Mouse (Mus musculus) gastrocnemius, postnatal 25 days (tissue): ENCODE measurements at regions not wholly inside any gene's neighbourhood (a gene's known extent, or its start where the extent isn't known, plus 50 kb on each side); places are given as distances from the start of the nearest gene placed in this dataset.
A peak's percentile ranks its signal among the peaks of the same experiment; 100 is the strongest.

ENCODE experiments used
- DNase-seq: peaks from one replicate; pipeline ENCODE4 v3.0.0; 2022

DNA sequence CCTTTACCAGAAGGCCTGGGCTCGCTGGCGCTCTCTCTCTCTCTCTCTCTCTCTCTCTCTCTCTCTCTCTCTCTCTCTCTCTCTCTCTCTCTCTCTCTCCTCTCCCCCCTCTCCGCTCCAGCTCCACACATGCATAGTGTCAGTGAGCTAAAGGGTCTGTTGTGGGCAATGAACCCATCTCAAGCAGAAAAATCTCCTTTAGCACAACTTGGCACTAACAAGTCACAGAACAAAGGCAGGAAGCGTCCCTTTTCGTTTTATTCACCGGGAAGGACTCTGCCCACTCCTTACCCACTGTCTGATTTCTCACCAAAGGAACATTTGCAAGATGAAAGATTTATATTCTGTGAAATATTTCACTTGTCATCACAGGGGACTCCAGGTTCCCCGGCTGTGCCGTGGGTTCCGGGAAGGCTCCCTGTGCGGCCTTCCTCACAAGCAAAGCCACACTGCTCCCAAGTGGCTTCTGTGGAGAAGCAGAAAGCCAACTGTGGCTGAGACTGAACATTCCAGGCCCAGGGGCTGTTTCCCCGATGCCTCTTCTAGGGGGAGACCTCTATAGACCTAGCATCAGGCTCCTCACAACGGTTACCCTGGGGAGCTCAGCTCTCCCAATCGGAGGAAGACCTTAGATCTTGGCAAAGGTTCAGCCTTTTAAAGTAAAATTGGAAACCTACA is 253.2 kb upstream of the Spred2 start:
- peak; percentile 32 for DNase-seq

DNA sequence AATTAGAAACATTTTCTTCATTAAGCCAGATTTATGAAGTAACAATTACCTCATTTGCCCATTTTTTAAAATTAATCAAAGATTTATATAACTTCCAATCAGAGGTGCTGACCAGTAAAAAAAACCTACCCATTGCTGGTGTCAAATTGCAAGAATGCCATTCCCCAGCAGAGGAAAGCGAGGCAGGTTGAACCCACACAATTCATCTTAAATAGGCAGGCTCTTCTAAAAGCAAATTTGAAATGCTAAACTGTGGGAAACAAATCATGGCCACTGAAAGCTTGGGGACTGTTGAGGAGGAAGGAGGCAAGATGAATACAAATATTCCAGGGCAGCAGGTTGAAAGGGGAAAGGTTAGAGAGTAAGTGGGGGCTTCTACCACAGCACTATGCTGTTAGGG is 251.2 kb upstream of the Spred2 start:
- DNase-seq: no peak

DNA sequence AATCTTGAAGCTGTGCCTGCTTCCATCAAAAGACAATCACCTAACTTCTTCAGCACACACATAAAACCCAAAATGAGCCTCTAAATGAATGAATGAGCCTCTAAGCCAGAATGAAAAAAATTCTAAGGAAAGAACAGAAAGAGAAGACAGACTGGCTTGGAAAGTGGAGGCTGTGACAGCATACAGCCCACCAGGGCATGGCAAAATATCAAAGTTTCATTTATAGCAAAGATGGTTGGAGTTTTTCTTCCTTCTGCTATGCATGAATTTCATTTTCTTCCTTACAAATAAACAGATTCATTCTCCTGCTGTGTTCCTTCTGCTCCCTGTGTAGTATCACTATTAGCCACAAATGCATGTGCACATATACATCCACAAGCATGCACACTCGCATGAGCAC is 247.7 kb upstream of the Spred2 start:
- DNase-seq: no peak

DNA sequence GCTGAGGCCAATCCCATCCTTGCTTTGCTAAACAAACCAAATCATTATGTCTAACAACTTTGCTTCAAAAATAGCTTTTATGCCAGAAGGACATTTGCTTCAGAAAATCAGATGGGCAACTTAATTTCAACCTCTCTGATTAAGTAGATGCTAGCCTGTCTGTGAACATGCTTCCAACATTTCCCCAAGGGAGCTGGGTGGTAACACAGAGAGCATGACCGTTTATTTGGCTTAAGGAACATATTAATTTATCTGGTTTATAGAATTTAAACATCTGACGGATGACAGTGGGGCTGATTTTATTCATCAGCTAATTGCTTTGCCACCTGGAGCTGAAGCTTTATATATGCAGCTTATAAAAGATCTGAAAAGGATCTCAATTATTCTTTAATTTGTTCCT is 245.1 kb upstream of the Spred2 start:
- DNase-seq: no peak

DNA sequence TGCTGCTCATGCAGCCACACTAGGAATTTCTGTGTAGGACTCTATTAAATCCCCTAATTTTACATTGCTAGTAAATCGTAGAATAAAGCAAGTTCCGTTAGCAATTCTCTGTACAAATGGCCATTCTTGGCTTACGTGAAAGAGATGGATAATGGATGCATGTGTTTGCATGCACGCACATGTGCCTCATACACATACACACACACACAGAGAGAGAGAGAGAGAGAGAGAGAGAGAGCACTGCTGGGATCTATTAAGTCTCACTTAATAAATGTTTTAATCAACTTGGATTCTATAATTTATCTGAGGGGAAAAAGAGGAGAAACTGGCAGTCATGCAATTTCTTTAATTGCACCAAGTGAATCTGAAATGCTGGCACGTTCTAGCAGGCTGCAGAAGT is 244.5 kb upstream of the Spred2 start:
- DNase-seq: no peak

DNA sequence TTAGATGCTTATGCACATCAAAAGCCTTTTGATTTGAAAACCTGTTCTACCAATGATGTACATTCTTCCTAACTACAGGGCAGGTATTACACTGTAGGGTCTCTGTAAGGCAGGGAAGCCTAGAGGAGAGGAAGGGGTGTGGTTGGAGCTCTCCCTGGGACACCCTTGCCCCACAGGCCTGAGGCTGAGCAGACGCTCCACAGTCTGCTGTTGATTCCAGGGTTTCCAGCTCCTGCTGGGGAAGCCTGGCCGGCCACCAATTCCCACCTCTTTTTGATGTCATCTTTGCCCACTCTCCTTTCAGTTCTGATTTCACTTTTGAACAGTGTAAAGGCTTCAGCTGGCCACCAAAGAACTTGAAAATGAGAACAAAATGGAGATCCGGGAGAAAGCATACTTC is 223.0 kb upstream of the Spred2 start:
- no peak for DNase-seq

DNA sequence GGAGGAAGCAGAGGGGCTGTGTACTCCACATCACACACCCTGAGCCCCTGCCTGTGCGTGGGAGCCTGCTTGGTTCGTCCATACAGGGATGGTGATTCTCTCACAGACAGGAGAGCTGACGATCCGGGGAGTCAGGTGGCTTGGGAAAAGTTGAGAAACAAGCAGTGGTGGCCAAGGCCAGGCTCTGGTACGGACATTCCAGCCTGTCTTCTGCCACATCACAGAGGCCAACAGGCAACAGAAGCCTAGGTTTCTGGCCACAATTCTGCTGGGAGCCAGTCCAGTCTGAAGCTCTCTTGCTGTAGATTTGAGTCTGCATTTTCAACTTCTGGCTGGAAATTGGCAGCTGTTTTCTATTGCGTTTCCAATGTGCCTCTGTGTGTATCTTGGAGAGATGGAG is 215.4 kb upstream of the Spred2 start:
- peak; percentile 56 for DNase-seq

DNA sequence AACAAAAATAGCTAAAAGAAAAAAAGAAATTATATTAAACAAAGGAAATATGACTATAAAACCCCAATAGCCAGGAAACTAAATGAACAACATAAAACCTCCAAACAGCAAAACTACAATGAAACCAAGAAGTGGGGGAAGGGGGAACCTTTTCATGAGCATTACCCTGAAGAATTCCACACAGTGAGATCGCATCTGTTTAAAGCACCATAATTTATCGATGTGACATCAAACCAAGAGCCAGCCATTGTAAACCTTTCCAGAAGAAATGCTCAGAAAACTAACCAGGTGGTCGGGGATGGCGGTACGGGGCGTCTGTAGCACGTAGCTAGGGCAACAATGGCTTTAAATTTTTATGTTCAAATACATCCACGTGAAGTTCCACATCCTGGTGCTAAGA is 214.8 kb upstream of the Spred2 start:
- DNase-seq: no peak

DNA sequence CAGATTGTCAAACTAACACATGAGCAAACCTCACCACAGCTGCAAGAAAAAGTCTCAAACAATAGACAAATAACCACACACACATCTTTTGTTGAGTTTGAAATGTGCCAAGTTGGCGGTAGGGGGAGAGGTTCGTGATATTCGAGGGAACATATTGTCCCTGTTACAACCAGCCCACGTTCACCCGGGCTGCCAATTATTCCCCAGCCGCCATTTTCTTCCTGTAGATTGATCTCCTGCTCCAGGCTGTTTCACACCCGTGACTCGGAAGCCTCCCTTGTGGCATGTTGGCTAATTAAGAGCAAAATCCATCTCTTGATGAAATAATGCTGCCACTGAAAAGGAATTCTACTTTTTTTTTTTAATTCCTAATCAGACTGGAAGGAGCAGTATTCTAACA is 211.1 kb upstream of the Spred2 start:
- no peak for DNase-seq

DNA sequence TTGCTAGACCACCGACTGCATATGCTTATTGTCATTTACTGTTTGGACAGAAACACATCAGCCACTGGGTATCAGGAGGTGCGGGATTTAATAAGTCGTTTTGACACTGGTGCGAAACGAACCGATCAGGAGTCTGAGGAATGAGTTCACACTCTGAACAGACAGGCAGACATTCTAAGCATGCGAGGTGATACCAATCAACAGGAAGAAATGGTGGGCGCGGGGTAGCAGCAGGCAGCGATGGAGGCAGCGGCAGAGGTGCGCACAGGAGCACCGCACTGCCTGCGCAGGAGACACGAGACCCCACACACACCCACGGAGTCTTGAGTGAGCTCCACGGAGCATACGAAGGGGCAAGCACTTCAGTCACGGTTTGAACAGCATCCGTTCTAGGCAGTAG is 210.6 kb upstream of the Spred2 start:
- DNase-seq: no peak

DNA sequence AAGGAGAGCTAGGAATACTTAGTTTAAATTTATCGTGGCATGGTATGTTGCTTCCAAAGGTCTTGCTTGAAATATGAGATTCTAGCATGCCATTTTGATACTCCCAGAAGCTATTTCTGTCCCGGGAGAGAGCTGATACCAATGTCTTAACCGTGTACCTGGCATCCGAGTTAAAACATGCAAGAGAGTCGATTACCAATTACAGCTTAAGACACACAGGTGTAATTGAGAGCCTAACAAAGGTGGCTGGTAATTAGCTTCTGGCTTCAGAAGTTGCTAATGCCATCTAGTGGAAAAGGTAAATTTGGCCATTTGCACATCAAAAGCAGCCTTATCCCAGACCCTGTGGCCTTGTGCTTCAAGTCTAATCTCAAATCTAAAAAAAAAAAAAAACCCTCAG is 210.0 kb upstream of the Spred2 start:
- DNase-seq: peak; percentile 21

DNA sequence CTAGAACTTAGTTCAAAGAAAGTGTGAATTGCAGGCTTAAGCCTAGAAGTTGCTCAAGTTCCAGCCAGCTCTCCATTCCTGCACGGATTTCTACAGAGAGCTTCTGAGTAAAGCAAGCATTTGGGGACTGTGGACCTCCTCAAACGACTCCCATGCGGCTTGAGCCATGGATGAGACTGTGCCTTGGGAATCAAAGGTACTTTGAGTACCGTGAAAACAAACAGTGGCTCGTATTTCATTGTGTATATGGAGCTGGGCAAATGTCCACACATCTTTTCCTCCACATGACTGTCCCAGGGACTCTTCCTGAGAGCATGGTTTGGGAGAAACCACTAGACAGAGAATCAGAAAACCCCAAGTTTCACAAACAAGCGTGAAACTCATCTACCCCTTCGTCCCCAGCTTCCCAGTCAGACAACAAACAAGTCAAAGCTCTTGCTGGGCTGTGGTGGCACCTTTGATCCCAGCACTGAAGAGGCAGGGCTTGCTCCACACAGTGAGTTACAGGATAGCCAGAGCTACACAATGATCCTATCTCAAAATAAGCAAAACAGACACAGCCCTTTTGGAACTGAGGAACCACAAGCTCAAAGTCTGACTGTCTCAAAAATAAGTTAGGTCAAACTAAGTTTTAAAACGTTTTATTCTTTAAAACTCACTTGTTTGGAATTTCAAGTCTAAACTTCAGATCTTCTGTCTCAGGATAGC is 209.1 kb upstream of the Spred2 start:
- DNase-seq: no peak

DNA sequence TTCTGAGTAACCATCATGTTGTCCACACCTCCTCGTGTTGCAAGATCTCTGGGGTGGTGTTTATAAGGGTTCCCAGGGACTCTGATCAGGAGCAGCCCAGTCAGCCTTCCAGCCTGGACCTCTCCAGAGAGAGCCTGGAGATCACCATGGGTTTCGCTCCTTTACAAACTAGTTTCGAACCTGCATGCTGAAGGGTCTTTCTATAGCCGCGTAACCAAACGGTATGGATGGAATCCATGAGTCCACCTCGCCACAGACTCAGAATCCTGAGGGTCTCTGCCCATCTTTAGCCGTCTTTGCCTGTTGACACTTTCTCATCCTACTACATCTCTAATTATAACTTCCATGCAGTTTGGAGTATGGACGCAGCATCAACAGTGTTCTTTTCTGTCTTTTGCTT is 206.0 kb upstream of the Spred2 start:
- DNase-seq: no peak

DNA sequence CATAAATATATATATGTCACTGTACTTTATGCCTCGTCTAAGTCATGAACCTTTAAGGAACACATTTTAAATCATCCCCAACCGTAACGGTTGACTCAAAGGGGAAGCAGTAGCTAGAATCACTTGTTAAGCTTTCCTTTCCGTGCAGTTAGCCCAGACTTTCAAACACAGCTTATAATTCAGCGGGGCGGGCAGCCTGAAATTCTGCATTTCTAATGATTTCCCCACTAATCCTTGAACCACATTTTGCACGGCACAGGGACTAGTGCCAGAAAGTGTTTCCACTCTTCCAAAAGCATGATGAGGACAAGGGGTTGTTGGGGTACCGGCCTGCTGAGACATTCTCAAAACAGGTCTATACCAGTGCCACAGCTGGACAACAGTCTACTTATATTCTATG is 195.1 kb upstream of the Spred2 start:
- DNase-seq: no peak

DNA sequence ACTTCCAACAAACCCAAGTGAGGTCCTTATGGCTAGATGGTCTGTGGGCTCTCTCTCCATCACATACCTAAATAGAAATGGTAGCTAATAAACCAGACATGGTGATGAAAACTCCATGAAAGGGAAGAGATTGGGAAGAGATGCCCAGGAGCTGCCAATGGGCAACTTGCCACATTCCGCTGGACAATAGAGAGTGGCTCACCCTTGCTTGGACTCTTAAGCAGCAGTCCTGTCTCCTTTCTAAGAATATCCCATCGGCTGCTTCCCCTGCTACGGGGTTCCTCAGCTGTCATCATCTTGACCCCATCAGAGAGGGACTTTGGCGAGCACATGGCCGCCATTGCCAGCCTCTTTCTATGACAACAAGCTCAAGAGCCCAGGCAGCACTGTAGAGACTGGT is 193.4 kb upstream of the Spred2 start:
- no peak for DNase-seq

DNA sequence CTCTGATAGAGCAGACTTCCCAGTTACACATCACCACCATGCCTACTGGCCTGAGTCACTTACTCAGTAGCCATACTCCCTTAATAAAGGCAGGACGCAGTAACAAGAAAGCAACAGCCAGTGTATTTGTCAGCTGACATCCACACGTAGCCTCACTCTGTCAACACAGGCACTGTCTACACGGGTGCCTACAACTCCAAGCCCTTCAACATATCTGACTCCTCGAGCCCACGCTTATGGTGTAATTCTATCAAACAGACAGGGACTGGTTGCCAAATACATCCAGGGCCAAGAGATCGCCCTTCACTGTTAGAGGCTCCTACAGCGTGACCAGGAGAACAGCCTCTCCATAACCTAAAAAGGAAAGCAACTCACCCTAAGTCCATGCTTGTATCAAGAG is 188.1 kb upstream of the Spred2 start:
- DNase-seq: no peak

DNA sequence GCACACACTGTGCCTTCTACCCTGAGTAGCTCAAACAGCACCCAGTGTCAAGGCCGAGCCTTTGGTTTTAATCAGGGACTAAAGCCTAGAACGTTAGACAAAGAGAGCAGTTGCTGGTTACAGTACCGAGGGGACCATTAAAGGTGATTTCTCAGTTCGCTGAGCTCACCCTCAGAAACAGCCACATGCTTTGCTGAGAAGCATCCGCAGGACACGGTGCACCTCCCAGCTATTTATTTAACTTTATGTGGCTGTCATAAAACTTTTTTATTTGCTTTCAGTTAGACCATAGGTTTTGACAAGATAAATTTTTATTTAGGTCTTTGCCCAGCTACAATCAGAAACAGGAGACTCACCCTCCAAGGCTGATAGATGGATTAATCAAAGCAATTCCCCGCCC is 187.2 kb upstream of the Spred2 start:
- DNase-seq: no peak

DNA sequence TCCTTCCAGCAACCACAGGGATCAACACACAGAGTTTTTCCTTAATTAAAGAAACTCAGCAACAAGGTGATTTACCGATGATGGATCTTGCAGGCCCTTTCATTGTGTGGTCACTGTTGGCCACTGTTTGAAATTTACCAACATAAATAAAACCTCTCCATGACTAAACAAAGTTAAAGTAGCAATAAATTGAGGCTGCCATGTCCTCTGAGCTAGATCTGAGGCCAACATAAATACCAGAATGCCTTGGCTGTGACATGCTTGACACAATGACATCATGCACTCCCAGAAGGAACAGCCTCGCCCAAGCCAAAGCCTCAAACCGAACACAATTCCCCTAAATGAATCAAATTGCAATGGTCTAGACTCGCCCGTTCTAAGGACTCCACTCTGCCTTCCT is 186.8 kb upstream of the Spred2 start:
- no peak for DNase-seq

DNA sequence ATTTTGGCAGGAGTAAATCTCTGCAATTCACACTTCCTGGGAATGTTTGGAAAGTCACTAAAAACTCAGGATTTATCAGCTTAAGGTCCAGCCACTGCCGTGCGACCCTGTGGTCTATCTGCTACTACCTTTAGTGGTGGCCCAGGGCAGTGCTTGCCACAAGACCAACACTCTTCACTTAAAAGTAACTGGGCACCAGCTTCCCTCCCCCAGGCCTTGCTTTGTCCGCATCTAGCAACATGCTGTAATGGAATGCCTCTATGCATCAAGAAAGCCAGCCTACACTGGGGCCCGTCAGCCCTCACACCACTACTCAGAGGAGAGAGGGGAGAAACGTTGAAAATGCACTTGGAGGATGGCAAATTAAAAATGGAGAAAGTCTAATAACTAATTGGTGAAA is 186.4 kb upstream of the Spred2 start:
- no peak for DNase-seq

DNA sequence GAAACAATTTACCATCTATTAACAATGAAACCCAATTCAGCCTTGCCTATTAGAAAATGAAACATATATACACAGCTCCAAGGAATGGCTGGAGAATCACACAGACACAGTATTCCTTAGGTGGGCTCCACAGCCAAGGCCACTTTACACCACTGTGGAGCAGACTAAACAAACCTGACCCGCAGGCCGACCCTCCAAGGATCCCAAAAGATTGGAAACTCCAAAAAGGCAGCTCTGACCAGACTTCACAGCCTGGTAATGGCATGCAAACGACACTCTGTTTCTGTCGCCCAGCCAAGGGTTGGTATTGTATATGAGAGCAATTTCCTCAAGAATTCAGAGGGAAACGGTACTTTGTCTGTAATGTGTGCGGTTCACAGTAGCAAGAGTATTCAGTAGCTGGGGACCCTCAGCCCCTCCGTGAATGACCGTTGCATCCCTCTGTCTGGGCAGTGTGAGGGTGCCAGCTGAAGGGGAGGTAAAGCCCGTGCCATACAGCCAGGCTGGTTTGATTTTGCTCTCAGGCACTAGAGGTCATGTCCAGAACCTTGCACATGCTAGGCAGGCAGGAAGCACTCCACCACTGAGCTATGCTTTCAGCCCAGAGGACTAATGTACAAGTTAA is 184.5 kb upstream of the Spred2 start:
- DNase-seq: no peak

DNA sequence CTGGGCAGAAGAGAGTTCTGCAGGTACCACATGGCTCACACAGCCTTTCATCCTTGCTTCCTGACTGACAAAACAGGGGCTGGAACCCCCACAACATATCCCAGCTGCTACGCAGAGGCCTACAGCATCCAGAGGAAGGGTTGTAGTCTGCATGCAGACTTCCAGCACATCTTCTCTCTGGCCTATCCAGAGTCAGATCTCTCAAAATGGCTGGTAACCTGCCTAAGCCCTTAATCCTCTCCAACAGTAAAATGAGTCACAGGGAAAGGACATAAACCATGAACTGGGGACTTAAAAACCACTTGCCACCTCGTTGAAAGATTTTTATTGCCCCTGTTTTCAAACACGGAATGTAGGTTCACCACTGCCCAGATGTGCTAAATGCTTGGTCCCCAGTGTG is 183.6 kb upstream of the Spred2 start:
- DNase-seq: no peak

DNA sequence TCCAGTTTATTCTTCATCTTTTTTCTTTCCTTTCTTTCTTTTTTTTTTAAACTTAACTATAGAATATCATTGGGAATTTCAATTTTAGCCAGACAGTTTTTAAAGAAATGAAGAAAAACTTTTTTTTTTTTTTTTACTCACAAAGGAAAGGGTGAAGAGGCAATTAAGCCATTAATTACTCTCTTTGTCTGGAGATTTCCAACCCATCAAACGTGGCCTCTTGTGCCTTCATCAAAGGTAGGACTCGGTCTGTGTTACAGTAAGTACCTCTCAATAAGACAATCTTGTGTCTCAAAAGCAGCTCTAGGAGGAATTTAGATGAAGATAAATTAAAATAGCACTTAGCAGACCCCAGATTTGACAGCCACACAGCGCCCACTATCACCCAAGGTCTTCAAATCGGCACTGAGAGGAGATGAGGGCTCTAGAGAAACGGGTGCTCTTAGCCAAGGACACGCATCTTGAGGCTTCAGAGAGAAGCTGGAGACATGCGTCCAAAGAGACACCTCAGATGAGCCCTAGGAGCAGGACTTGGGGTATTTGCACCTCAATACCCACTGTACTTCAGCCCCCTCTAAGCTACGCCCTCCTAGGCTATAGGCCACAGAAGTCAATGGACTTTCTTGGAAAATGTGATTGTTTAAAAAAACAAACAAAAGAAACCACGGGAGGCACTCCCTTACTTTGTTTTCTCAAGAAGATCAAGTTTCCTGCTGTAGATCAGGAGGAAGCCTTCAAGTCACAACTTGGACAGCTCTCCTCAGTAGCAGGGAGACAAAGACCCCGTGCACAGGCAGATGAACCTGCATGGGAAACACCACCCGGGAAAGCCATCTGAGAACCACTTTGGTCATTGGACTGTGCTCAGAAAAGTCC is 176.8 kb upstream of the Spred2 start:
- no peak for DNase-seq

DNA sequence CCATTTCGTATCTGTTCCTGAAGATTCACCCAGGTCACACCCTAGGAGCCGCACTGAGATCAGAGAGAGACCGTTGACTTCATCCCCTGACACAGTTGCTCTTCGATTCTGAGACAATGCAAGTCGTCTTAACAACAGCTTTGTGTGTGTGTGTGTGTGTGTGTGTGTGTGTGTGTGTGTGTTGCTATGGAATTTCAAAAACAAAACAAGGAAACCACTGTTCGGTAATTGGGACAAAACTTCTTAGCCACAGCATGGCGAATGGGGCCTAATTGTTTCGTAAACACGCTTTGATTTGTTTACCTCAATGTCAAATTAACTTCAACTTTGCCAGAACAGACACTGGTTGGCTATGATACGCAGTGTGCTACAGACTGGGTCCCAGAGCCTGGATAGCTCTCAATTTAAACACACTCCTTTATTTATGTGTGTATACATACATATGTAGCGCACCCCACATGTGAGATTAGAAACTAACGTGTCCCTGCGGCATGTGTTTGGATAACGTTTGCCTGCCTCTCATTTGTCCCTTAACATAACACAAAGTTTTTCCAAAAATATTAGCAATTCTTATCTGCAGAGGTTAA is 176.1 kb upstream of the Spred2 start:
- DNase-seq: no peak
